Mouse (Mus musculus) midbrain, embryonic 13.5 days (tissue): ENCODE data around the gene Gm7138. TPM values are rescaled to one million over a fixed set of nuclear protein-coding genes. Genes with fewer than 3 reads are reported as not detected.
"Not testable (repeated sequence)": the region's sequence is repeated elsewhere in the genome, so short reads cannot be mapped to it uniquely, and the experiment has no call there.

Experiments used
- ATAC-seq: fragments of 200-750 bp; cut with Nextera tagmentation; 2 replicates; pipeline ENCODE4 v1.8.0; 2017; ENCODE audit warnings: mild to moderate bottlenecking, moderate TSS enrichment, moderate library complexity
- H3K27ac ChIP-seq: fragments of 300-500 bp; sonication (generic); 2 replicates; pipeline ENCODE4 v1.5.1; 2015; ENCODE audit warnings: inconsistent platforms, mild to moderate bottlenecking, moderate library complexity
- H3K27me3 ChIP-seq: fragments of 300-500 bp; sonication (generic); 2 replicates; pipeline ENCODE4 v1.6.1; 2015; ENCODE audit warnings: mild to moderate bottlenecking, inconsistent platforms
- H3K36me3 ChIP-seq: fragments of 300-500 bp; sonication (generic); 2 replicates; pipeline ENCODE4 v1.6.1; 2015; ENCODE audit warnings: mild to moderate bottlenecking, inconsistent platforms
- H3K4me1 ChIP-seq: fragments of 300-500 bp; sonication (generic); replicated peaks from 2 replicates; pipeline ENCODE4 v1.6.1; 2015; ENCODE audit warnings: inconsistent platforms
- H3K4me2 ChIP-seq: fragments of 300-500 bp; sonication (generic); replicated peaks from 2 replicates; pipeline ENCODE4 v1.6.1; 2015; ENCODE audit warnings: moderate library complexity, mild to moderate bottlenecking, inconsistent platforms
- H3K4me3 ChIP-seq: fragments of 300-500 bp; sonication (generic); replicated peaks from 2 replicates; pipeline ENCODE4 v1.5.1; 2015; ENCODE audit warnings: mild to moderate bottlenecking, inconsistent platforms
- H3K9ac ChIP-seq: fragments of 300-500 bp; sonication (generic); replicated peaks from 2 replicates; pipeline ENCODE4 v1.6.1; 2015; ENCODE audit warnings: mild to moderate bottlenecking, inconsistent platforms
- H3K9me3 ChIP-seq: fragments of 300-500 bp; sonication (generic); 2 replicates; pipeline ENCODE4 v1.6.1; 2016; ENCODE audit warnings: mild to moderate bottlenecking, inconsistent platforms
- WGBS: fragments of 180-500 bp; shearing (Covaris S2); methylation state at CpG from one replicate; pipeline ENCODE4 v1.1.7; 2015; 5-methylcytosine and 5-hydroxymethylcytosine counted together
- polyA plus RNA-seq: library from polyadenylated mRNA; unstranded; fragments of >200 nt; fragmentation: Nextera tagmentation; extraction: Ambion mirVana; gene quantifications from 2 replicates; pipeline ENCODE4 v1.2.1, GENCODE M21; 2015

Gene Gm7138
- not detected in 2 replicates for polyA plus RNA-seq

DNA sequence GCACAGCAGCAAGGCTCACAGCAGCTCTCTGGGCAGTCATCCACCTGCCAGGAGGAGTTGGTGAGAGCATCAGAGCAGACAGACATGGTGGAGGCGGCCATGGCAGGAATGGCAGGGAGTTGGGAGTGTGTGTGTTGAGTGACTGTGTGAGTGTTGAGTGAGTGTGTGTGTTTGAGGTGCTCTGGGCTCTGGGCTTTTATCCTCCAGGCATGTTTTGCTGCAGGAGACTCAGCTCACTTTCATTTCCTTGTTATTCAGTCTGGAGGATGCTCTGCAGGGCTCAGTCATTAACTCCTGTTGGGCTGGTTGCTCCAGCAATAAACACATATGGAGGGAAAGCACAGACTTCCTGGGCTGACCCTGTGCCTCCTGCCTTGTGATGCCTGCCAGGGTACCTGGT is at the start of gene Gm7138:
TSS of gene Gm7138 (minus strand) at position 101 of the 400 bp plus-strand sequence.
- 63% methylated on average over 1 of the region's 1 CpGs for WGBS
- not testable (repeated sequence) for H3K36me3 ChIP-seq, H3K9me3 ChIP-seq, H3K9ac ChIP-seq, H3K4me3 ChIP-seq, H3K4me1 ChIP-seq, ATAC-seq, H3K4me2 ChIP-seq, H3K27ac ChIP-seq, H3K27me3 ChIP-seq

- ATAC-seq, result no peak
- no peak overlapping the region for H3K27ac ChIP-seq
These were observed 42.5 kb upstream of the Gm7138 start for GRCm38 (mm10) chr10:77819203-77819602.

GRCm38 (mm10) chr10:77818523-77818922 is 41.8 kb upstream of the Gm7138 start:
- Histone ChIP-seq H3K36me3 (no peaks in the 10 kb centered on the region), H3K4me1 (no peaks in the 10 kb centered on the region), H3K9ac (no peak overlapping the region), H3K27ac (no peak overlapping the region), H3K9me3 (no peaks in the 10 kb centered on the region), H3K4me2 (no peak overlapping the region), H3K27me3 (no peaks in the 10 kb centered on the region), H3K4me3 (no peak overlapping the region)
- WGBS, result 96% methylated on average over 4 of the region's 4 CpGs
- ATAC-seq, result peak; percentile 60

More at GRCm38 (mm10) chr10:77819203-77819602, 42.5 kb upstream of the Gm7138 start:
- Histone ChIP-seq H3K4me3 (no peak overlapping the region), H3K4me2 (no peak overlapping the region), H3K27me3 (no peaks in the 10 kb centered on the region), H3K9me3 (0 out of 2 replicates have a peak, but pooled peaks cover 3% of the 10 kb centered on the region), H3K4me1 (no peaks in the 10 kb centered on the region), H3K36me3 (no peaks in the 10 kb centered on the region), H3K9ac (no peak overlapping the region)
- WGBS, result 28% methylated on average over 4 of the region's 4 CpGs

- H3K36me3 ChIP-seq, result no peaks in the 10 kb centered on the region
- no peak overlapping the region for H3K4me2 ChIP-seq
- no peak for ATAC-seq
- H3K27me3 ChIP-seq, result no peaks in the 10 kb centered on the region
- 39% methylated on average over 5 of the region's 5 CpGs for WGBS
- H3K4me3 ChIP-seq, result no peak overlapping the region
- H3K4me1 ChIP-seq, result no peaks in the 10 kb centered on the region
- no peaks in the 10 kb centered on the region for H3K9me3 ChIP-seq
- no peak overlapping the region for H3K27ac ChIP-seq
- H3K9ac ChIP-seq, result no peak overlapping the region
These were observed 38.8 kb upstream of the Gm7138 start for GRCm38 (mm10) chr10:77815514-77815913.

DNA sequence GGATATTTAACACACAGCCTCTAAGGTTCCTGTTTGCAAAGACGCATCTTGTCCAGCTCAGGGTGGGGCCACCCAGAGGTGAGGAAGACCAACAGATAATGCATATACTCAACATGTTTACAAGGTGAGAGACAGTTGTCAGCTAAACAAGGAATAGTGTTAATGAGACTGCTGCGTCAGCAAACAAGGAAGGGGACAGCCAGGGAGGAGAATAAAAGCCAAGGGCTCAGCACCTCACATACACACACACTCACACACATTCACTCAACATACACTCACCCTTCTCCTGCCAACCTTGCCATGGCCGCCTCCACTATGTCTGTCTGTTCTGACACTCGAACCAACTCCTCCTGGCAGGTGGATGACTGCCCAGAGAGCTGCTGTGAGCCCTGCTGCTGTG is 37.6 kb upstream of the Gm7138 start, which contains the start of gene Gm2696:
TSS of gene Gm2696 (plus strand) at position 301 of the 400 bp plus-strand sequence.
- no peak within 1 kb of the TSS for H3K9ac ChIP-seq
- no peak for ATAC-seq
- H3K27me3 ChIP-seq, result no peaks in the 10 kb centered on the region
- H3K4me3 ChIP-seq, result no peak within 1 kb of the TSS
- no peak within 1 kb of the TSS for H3K4me2 ChIP-seq
- no peak within 1 kb of the TSS for H3K27ac ChIP-seq
- WGBS, result 64% methylated on average over 4 of the region's 4 CpGs
- no peaks in the 10 kb centered on the region for H3K4me1 ChIP-seq
- H3K36me3 ChIP-seq, result no peaks in the 10 kb centered on the region
- no peaks in the 10 kb centered on the region for H3K9me3 ChIP-seq

GRCm38 (mm10) chr10:77811743-77812142 is 35.0 kb upstream of the Gm7138 start, which contains the start of gene Gm9507:
Gene Gm9507, minus strand, starts transcription at chr10:77811843.
- Histone ChIP-seq H3K4me3 (no peak within 1 kb of the TSS), H3K27ac (no peak within 1 kb of the TSS), H3K4me2 (no peak within 1 kb of the TSS), H3K36me3 (no peaks in the 10 kb centered on the region), H3K9me3 (peaks cover 5% of the 10 kb centered on the region; the same call in 1 of the 2 replicates), H3K9ac (no peak within 1 kb of the TSS), H3K4me1 (no peaks in the 10 kb centered on the region), H3K27me3 (no peaks in the 10 kb centered on the region)
- no peak for ATAC-seq
- WGBS, result 71% methylated on average over 5 of the region's 5 CpGs

- H3K27me3 ChIP-seq, result no peaks in the 10 kb centered on the region
- H3K9ac ChIP-seq, result no peak overlapping the region
- H3K4me2 ChIP-seq, result no peak overlapping the region
- no peak overlapping the region for H3K27ac ChIP-seq
- no peak overlapping the region for H3K4me3 ChIP-seq
- ATAC-seq, result no peak
- no peaks in the 10 kb centered on the region for H3K36me3 ChIP-seq
- peaks cover 5% of the 10 kb centered on the region; the same call in 1 of the 2 replicates for H3K9me3 ChIP-seq
- WGBS, result 87% methylated on average over 3 of the region's 3 CpGs
- peaks cover 3% of the 10 kb centered on the region; the same call in 1 of the 2 replicates for H3K4me1 ChIP-seq
These were observed 27.4 kb upstream of the Gm7138 start for GRCm38 (mm10) chr10:77804095-77804494.

DNA sequence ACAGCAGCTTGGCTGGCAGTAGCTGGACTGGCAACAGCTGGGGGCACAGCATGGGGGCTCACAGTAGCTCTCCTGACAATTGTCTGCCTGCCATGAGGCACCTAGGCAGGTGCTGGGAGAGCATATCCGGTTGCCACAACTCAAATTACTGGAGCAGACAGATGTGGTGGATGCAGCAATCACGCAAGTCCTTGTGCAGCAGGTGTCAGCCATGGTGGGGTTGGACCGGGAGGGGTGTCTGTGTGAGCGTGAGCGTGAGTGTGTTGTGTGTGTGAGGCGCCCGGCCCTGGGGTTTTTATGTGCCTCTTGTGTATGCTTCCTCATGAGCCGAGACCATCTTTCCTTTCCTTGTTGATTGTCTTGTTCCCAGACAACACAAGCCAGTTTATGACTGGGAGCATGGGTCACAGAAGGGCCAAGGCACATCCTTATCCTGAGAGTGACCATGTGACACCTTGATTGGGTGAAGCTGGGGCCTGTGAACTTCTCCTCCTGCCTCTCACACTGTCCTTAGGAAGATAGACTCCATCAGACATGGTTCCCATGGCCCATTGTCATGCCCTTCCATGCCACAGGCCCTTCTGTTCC is 22.3 kb upstream of the Gm7138 start, which contains the start of gene Gm19668:
TSS of gene Gm19668 (minus strand) at position 213 of the 588 bp plus-strand sequence.
- Histone ChIP-seq H3K4me1 (peaks cover 16% of the 10 kb centered on the region), H3K4me3 (no peak within 1 kb of the TSS), H3K27me3 (no peaks in the 10 kb centered on the region), H3K9ac (no peak within 1 kb of the TSS), H3K4me2 (no peak within 1 kb of the TSS), H3K9me3 (no peaks in the 10 kb centered on the region), H3K27ac (peak within 1 kb of the TSS; percentile 73), H3K36me3 (no peaks in the 10 kb centered on the region)
- WGBS, result 68% methylated on average over 8 of the region's 8 CpGs
- no peak for ATAC-seq

DNA sequence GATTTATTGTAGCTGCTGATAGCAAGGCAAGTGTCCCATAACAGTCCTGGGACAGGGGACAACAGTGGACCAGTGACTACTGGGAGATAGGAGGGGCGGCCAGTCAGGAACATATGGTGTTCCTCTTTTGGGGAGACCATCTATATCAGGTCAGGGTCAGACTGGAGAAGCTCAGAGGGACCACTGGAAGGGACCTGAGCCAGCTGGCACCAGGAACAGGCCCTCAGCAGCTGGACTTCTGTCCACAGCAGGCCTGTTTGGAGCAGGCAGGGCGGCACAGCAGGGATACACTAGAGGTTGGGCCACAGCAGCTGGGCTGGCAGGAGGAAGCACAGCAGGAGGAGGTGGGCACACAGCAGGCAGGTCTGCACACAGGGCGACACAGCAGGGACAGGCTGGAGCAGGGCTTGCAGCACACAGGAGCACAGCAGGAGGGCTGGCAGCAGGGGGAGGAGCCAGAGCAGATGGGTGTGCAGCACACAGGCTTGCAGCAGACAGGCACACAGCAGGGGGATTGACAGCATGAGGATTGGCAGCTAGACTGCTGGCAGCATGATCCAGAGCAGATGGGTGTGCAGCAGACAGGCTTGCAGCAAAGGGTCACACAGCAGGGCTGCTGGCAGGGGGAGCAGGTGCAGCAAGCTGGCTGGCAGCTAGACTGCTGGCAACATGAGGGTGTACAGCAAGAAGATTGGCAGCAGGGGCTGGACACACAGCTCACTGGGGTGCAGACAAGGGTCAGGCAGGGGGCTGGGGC is 21.6 kb upstream of the Gm7138 start:
- not testable (repeated sequence) for H3K9ac ChIP-seq, H3K4me3 ChIP-seq, H3K36me3 ChIP-seq, H3K27me3 ChIP-seq, H3K4me2 ChIP-seq, H3K9me3 ChIP-seq
- 0 out of 2 replicates have a peak, but pooled peaks have one; percentile 43 for ATAC-seq
- 37% methylated on average over 3 of the region's 3 CpGs for WGBS
- Histone ChIP-seq H3K27ac (peak overlapping the region; percentile 73), H3K4me1 (peaks cover 16% of the 10 kb centered on the region)

DNA sequence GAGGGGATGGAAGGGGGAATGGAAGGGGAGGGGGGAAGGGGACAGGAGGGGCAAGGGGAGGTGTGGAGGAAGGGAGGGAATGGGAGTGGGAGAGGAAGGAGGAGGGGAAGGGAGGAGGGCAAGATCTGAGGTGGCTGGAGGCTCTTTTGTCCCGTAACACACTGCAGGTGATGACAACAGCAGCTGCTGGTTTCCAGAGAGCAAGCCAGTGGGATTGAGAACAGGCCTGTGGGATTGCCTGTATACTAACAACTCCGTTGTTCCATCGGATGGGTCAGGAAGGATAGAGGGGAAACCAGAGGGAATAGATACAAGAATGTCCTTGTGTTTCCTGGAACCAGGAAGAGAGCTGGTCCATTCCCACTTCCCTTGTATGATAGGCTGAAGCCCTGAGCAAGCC is 20.9 kb upstream of the Gm7138 start:
- H3K4me1 ChIP-seq, result peaks cover 16% of the 10 kb centered on the region
- no peaks in the 10 kb centered on the region for H3K36me3 ChIP-seq
- H3K9me3 ChIP-seq, result no peaks in the 10 kb centered on the region
- H3K27ac ChIP-seq, result peak overlapping the region; percentile 73
- WGBS, result 12% methylated on average over 3 of the region's 3 CpGs
- H3K4me2 ChIP-seq, result no peak overlapping the region
- no peak overlapping the region; the same call in 1 of the 2 replicates for H3K9ac ChIP-seq
- no peak for ATAC-seq
- H3K4me3 ChIP-seq, result no peak overlapping the region
- H3K27me3 ChIP-seq, result no peaks in the 10 kb centered on the region

GRCm38 (mm10) chr10:77794976-77795375 is 18.2 kb upstream of the Gm7138 start, which contains the start of gene Gm9639:
Gene Gm9639, minus strand, starts transcription at chr10:77795076.
- Histone ChIP-seq H3K4me3 (no peak within 1 kb of the TSS), H3K36me3 (no peaks in the 10 kb centered on the region), H3K27me3 (no peaks in the 10 kb centered on the region), H3K9me3 (no peaks in the 10 kb centered on the region), H3K4me1 (peaks cover 16% of the 10 kb centered on the region), H3K27ac (peak within 1 kb of the TSS; percentile 58; the same call in 1 of the 2 replicates), H3K9ac (no peak within 1 kb of the TSS), H3K4me2 (no peak within 1 kb of the TSS)
- 52% methylated on average over 2 of the region's 2 CpGs for WGBS
- no peak for ATAC-seq

GRCm38 (mm10) chr10:77788621-77789020 is 11.9 kb upstream of the Gm7138 start:
- H3K4me1 ChIP-seq, result no peaks in the 10 kb centered on the region
- ATAC-seq, result no peak
- no peaks in the 10 kb centered on the region for H3K9me3 ChIP-seq
- H3K4me3 ChIP-seq, result no peak overlapping the region
- H3K27me3 ChIP-seq, result no peaks in the 10 kb centered on the region
- no peak overlapping the region for H3K4me2 ChIP-seq
- H3K27ac ChIP-seq, result no peak overlapping the region
- H3K36me3 ChIP-seq, result no peaks in the 10 kb centered on the region
- 84% methylated on average over 2 of the region's 2 CpGs for WGBS
- H3K9ac ChIP-seq, result no peak overlapping the region
